Mouse (Mus musculus) erythroblast, embryonic 14.5 days (primary cell): ENCODE measurements at regions not wholly inside any gene's neighbourhood (a gene's known extent, or its start where the extent isn't known, plus 50 kb on each side); places are given as distances from the start of the nearest gene placed in this dataset.
"Not testable (repeated sequence)": the region's sequence is repeated elsewhere in the genome, so short reads cannot be mapped to it uniquely, and the experiment has no call there.

Experiments
- H3K27me3 ChIP-seq: 2 replicates; pipeline ENCODE4 v1.6.1; 2012; ENCODE audit warnings: inconsistent platforms; ENCODE audit not compliant: control insufficient read depth
- H3K36me3 ChIP-seq: 2 replicates; pipeline ENCODE4 v1.6.1; 2012; ENCODE audit warnings: mild to moderate bottlenecking, inconsistent platforms; ENCODE audit not compliant: control insufficient read depth
- H3K4me1 ChIP-seq: 2 replicates; pipeline ENCODE4 v1.6.1; 2012; ENCODE audit warnings: inconsistent platforms; ENCODE audit not compliant: control insufficient read depth
- H3K4me3 ChIP-seq: replicated peaks from 2 replicates; pipeline ENCODE3; 2012; ENCODE audit warnings: moderate library complexity, mild to moderate bottlenecking, inconsistent platforms
- H3K9me3 ChIP-seq: 2 replicates; pipeline ENCODE4 v1.6.1; 2012; ENCODE audit warnings: low read length, inconsistent platforms, mixed read lengths; ENCODE audit not compliant: control insufficient read depth
- GATA1 ChIP-seq: IDR thresholded peaks from 2 replicates; pipeline ENCODE4 v1.6.1; 2012; ENCODE audit warnings: low read length, inconsistent platforms, mixed read lengths
- TAL1 ChIP-seq: IDR thresholded peaks from 3 replicates; pipeline ENCODE4 v1.6.1; 2012; ENCODE audit warnings: low read length, inconsistent platforms, mixed read lengths

- H3K9me3 ChIP-seq: no peaks in the 10 kb centered on the region
- H3K36me3 ChIP-seq: no peaks in the 10 kb centered on the region
- no peak overlapping the region for H3K4me3 ChIP-seq
- H3K4me1 ChIP-seq: peaks cover 2% of the 10 kb centered on the region
- peaks cover 5% of the 10 kb centered on the region for H3K27me3 ChIP-seq
- TF ChIP-seq GATA1: no peak
- no peak for TF ChIP-seq TAL1
Measured at GRCm38 (mm10) chr2:39337524-39337923, 111.3 kb upstream of the Ppp6c start.

GRCm38 (mm10) chr2:39325715-39326493 is 99.7 kb upstream of the Ppp6c start:
- Histone ChIP-seq H3K9me3 (no peaks in the 10 kb centered on the region), H3K4me1 (peaks cover 51% of the 10 kb centered on the region), H3K27me3 (no peaks in the 10 kb centered on the region), H3K4me3 (peak overlapping the region; percentile 65), H3K36me3 (peaks cover 2% of the 10 kb centered on the region; the same call in 1 of the 2 replicates)
- no peak for TF ChIP-seq TAL1
- no peak for TF ChIP-seq GATA1

- H3K4me3 ChIP-seq: peak overlapping the region; percentile 65
- H3K36me3 ChIP-seq: not testable (repeated sequence)
- peak; percentile 79 for TF ChIP-seq TAL1
- TF ChIP-seq GATA1: peak; percentile 67
Measured at GRCm38 (mm10) chr2:39325122-39325521, 98.9 kb upstream of the Ppp6c start.

GRCm38 (mm10) chr2:39299798-39300382 is 73.6 kb upstream of the Ppp6c start:
- Histone ChIP-seq H3K36me3 (no peaks in the 10 kb centered on the region), H3K4me1 (no peaks in the 10 kb centered on the region), H3K4me3 (no peak overlapping the region), H3K9me3 (no peaks in the 10 kb centered on the region), H3K27me3 (no peaks in the 10 kb centered on the region)
- no peak for TF ChIP-seq GATA1
- no peak for TF ChIP-seq TAL1

More at GRCm38 (mm10) chr2:39325122-39325521, 98.9 kb upstream of the Ppp6c start:
- not testable (repeated sequence) for H3K27me3 ChIP-seq, H3K9me3 ChIP-seq
- peaks cover 51% of the 10 kb centered on the region for H3K4me1 ChIP-seq

- Histone ChIP-seq H3K27me3 (no peaks in the 10 kb centered on the region), H3K4me3 (no peak overlapping the region), H3K4me1 (no peaks in the 10 kb centered on the region), H3K9me3 (no peaks in the 10 kb centered on the region), H3K36me3 (no peaks in the 10 kb centered on the region)
- TF ChIP-seq TAL1 (no peak), GATA1 (no peak)
Measured at GRCm38 (mm10) chr2:39299290-39299689, 73.0 kb upstream of the Ppp6c start.

GRCm38 (mm10) chr2:39295435-39295834 is 69.2 kb upstream of the Ppp6c start:
- Histone ChIP-seq H3K36me3 (no peaks in the 10 kb centered on the region), H3K9me3 (no peaks in the 10 kb centered on the region), H3K4me3 (no peak overlapping the region), H3K4me1 (no peaks in the 10 kb centered on the region), H3K27me3 (no peaks in the 10 kb centered on the region)
- TF ChIP-seq TAL1: no peak
- no peak for TF ChIP-seq GATA1

GRCm38 (mm10) chr2:39278218-39278617 is 52.0 kb upstream of the Ppp6c start:
- no peaks in the 10 kb centered on the region for H3K36me3 ChIP-seq
- no peaks in the 10 kb centered on the region for H3K27me3 ChIP-seq
- H3K9me3 ChIP-seq: no peaks in the 10 kb centered on the region
- no peaks in the 10 kb centered on the region for H3K4me1 ChIP-seq
- no peak overlapping the region for H3K4me3 ChIP-seq
- no peak for TF ChIP-seq TAL1
- TF ChIP-seq GATA1: no peak
